Mouse (Mus musculus) myocyte (in vitro differentiated cells): ENCODE results near the gene Ppm1e.

Source experiments
- CEBPB ChIP-seq: IDR thresholded peaks from 2 replicates; pipeline ENCODE4 v1.6.1; 2011; ENCODE audit warnings: mild to moderate bottlenecking, moderate library complexity; ENCODE audit not compliant: poor library complexity, insufficient read depth, severe bottlenecking
- E2F4 ChIP-seq: IDR thresholded peaks from one replicate; pipeline ENCODE4 v1.6.1; 2011; ENCODE audit warnings: mild to moderate bottlenecking, control low read depth, moderate library complexity; ENCODE audit not compliant: insufficient read depth

DNA sequence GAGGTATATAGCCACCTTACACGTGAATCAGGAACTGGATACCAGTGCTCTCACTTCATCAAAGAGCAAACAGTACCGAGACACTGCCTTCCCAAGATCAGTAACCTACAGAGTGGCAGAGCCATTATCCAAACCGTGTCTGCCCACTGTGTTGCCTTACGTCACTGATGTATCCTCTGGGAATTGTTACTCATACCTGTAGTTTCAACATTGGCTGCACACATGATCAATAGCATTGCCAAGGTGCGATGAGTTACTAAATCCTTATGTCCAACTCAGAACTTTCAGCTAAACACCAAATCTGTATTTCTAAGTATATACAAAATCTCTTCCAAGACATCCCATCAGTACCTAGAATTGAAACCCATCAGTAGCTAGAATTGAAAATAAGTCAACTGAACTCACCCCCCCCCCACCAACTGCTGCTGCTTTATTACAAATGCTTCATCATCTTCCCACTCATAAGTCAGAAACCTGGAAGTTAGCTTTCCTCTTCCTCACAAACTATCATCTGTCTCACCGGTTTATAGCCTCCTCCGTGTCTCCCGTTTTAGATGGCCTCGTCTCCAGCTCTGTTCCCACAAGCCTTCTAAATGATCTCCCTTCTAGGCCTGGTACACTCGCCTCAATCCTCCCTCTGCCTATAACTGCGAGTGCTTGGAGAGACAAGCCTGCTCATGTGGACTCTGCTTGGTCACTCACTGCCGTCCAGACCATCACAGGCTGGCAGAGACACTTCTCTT, 123.9 kb downstream of the Ppm1e start:
- TF ChIP-seq E2F4 (no peak), CEBPB (no peak)
